Mouse (Mus musculus) right cerebral cortex, postnatal 36 days (tissue): Measurements from ENCODE around the gene Trmt10b.

ENCODE experiments used
- DNase-seq, 2 experiments: peaks; one replicate each; pipeline ENCODE4 v3.0.0; 2022; ENCODE audit warnings: low spot score in 2 of 2, mixed read lengths in 1 of 2

The Trmt10b gene

GRCm38 (mm10) chr4:45341669-45342249 lies 44.8 kb downstream of the Trmt10b start, which contains the start of gene Dcaf10:
Gene Dcaf10, plus strand, starts transcription at chr4:45342101.
- peak; percentile 81 to 82 for DNase-seq

- DNase-seq: peak; percentile 17 to 32
Observed at GRCm38 (mm10) chr4:45342286-45343155, 45.6 kb downstream of the Trmt10b start, which contains the start of gene Exosc3. Gene Exosc3, minus strand, starts transcription at chr4:45342732.

DNA sequence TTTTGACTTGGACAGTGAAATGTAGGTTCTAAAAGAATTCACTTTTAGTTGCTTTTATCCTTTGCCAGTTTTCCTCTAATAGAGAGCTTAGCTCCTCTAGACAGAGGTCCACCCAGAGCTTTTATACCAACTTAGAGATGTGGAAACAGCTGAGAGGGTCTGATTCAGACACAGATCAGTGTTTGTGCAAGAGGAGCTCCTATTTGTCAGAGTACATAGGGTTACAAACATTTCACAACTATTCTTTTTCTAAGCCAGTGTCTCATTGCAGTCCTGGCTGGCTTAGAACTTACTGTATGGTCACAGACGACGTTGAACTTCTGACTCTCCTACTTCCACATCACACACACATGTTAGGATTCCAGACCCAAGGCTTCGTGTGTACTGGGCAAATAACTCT lies 59.7 kb downstream of the Trmt10b start:
- DNase-seq: no peak
